Mouse (Mus musculus) myocyte (in vitro differentiated cells): ENCODE results near the gene Slit3. TPM values are rescaled to one million over a fixed set of nuclear protein-coding genes. Genes with fewer than 3 reads are reported as not detected.

Experiments
- H3K27me3 ChIP-seq: one replicate; pipeline ENCODE4 v1.6.1; 2011; ENCODE audit not compliant: control insufficient read depth, insufficient read depth, insufficient read length
- H3K36me3 ChIP-seq: one replicate; pipeline ENCODE4 v1.6.1; 2011; ENCODE audit not compliant: control insufficient read depth, insufficient read depth
- H3K4me2 ChIP-seq: one replicate; pipeline ENCODE4 v1.6.1; 2011; ENCODE audit warnings: low read depth, control low read depth
- H3K4me3 ChIP-seq: one replicate; pipeline ENCODE4 v1.5.1; 2011; ENCODE audit warnings: mild to moderate bottlenecking, control low read depth, moderate library complexity
- H3K79me2 ChIP-seq: one replicate; pipeline ENCODE4 v1.6.1; 2011; ENCODE audit not compliant: control insufficient read depth, insufficient read depth
- H3ac ChIP-seq: one replicate; pipeline ENCODE4 v1.6.1; 2011; ENCODE audit not compliant: control insufficient read depth, insufficient read length
- CEBPB ChIP-seq: IDR thresholded peaks from 2 replicates; pipeline ENCODE4 v1.6.1; 2011; ENCODE audit warnings: mild to moderate bottlenecking, moderate library complexity; ENCODE audit not compliant: poor library complexity, insufficient read depth, severe bottlenecking
- E2F4 ChIP-seq: IDR thresholded peaks from one replicate; pipeline ENCODE4 v1.6.1; 2011; ENCODE audit warnings: mild to moderate bottlenecking, control low read depth, moderate library complexity; ENCODE audit not compliant: insufficient read depth
- MAX ChIP-seq: IDR thresholded peaks from one replicate; pipeline ENCODE4 v1.6.1; 2011; ENCODE audit warnings: low read depth, mild to moderate bottlenecking, control low read depth
- MYOD1 ChIP-seq, 3 experiments: IDR thresholded peaks; one replicate each; pipeline ENCODE4 v1.6.1; 2011; ENCODE audit warnings: control low read depth in 2 of 3, low read depth in 2 of 3, mild to moderate bottlenecking in 2 of 3, moderate library complexity in 1 of 3; ENCODE audit not compliant: insufficient read length in 2 of 3, control insufficient read depth in 1 of 3
- MYOG ChIP-seq, 3 experiments: IDR thresholded peaks; one replicate each; pipeline ENCODE4 v1.6.1; 2011; ENCODE audit warnings: control low read depth in 2 of 3, low read depth in 2 of 3, mild to moderate bottlenecking in 2 of 3; ENCODE audit not compliant: insufficient read length in 2 of 3, control insufficient read depth in 1 of 3, insufficient read depth in 1 of 3
- POLR2A ChIP-seq: IDR thresholded peaks from one replicate; pipeline ENCODE4 v1.6.1; 2011; ENCODE audit warnings: low read depth, mild to moderate bottlenecking, control low read depth, moderate library complexity; ENCODE audit not compliant: insufficient read length
- POLR2AphosphoS2 ChIP-seq: IDR thresholded peaks from one replicate; pipeline ENCODE4 v1.6.1; 2011; ENCODE audit warnings: low read depth, control low read depth; ENCODE audit not compliant: insufficient read length
- REST ChIP-seq: IDR thresholded peaks from one replicate; pipeline ENCODE4 v1.6.1; 2011; ENCODE audit warnings: mild to moderate bottlenecking, control low read depth, moderate library complexity; ENCODE audit not compliant: insufficient read depth, insufficient read length
- SRF ChIP-seq: IDR thresholded peaks from one replicate; pipeline ENCODE4 v1.6.1; 2011; ENCODE audit warnings: low read depth; ENCODE audit not compliant: control insufficient read depth, insufficient read length
- TCF12 ChIP-seq: IDR thresholded peaks from one replicate; pipeline ENCODE4 v1.6.1; 2011; ENCODE audit warnings: mild to moderate bottlenecking, control low read depth; ENCODE audit not compliant: poor library complexity, insufficient read depth, severe bottlenecking
- TCF3 ChIP-seq: IDR thresholded peaks from one replicate; pipeline ENCODE4 v1.6.1; 2011; ENCODE audit warnings: low read depth, control low read depth; ENCODE audit not compliant: insufficient read length
- USF1 ChIP-seq: IDR thresholded peaks from one replicate; pipeline ENCODE4 v1.6.1; 2011; ENCODE audit warnings: low read depth, mild to moderate bottlenecking, control low read depth, moderate library complexity
- polyA plus RNA-seq: library from polyadenylated mRNA; unstranded; fragments of >200 nt; fragmentation: generic; extraction: Trizol; gene quantifications from one replicate; pipeline ENCODE4 v1.2.1, GENCODE M21; 2012; ENCODE audit warnings: missing spikeins

Slit3 gene
- polyA plus RNA-seq, 1 experiment = not detected

DNA sequence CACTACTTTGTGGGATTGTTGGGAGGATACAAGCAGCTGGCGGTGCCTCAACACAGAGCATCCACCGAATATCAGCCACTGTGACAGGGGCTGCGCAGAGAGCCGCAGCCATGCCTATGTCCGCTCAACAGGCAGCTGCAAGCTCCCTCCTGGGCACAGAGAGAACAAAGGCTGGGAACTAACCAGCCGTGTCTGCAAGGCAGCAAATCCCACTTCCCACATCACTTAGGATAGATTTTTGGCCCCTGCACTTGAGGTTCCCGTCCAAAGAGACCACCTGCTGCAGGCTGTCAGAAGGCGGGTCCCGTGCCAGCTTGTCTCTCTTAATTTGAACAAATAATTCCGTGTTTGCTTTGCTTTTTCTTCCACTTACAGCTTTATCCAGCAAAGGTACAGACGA is 319.2 kb downstream of the Slit3 start:
- no peak overlapping the region for H3K4me2 ChIP-seq
- H3K27me3 ChIP-seq = no peaks in the 10 kb centered on the region
- TF ChIP-seq REST (no peak), USF1 (no peak), TCF3 (no peak), POLR2AphosphoS2 (no peak), MYOD1 (IDR thresholded peaks at IDR 0.05; ENCODE audit: control insufficient read depth in 1 of 3, insufficient read length in 2 of 3, low read depth in 2 of 3) (no peak), MAX (no peak), E2F4 (no peak)
- H3K79me2 ChIP-seq = no peaks in the 10 kb centered on the region
- H3K4me3 ChIP-seq = no peak overlapping the region
- H3ac ChIP-seq = no peak overlapping the region
- no peaks in the 10 kb centered on the region for H3K36me3 ChIP-seq

GRCm38 (mm10) chr11:35444489-35445100 is 323.6 kb downstream of the Slit3 start:
- no peaks in the 10 kb centered on the region for H3K36me3 ChIP-seq
- TF ChIP-seq REST = no peak
- TF ChIP-seq TCF12 = no peak
- no peak for TF ChIP-seq POLR2AphosphoS2
- no peak for TF ChIP-seq E2F4
- no peak for TF ChIP-seq MYOD1 (IDR thresholded peaks at IDR 0.05; ENCODE audit: control insufficient read depth in 1 of 3, insufficient read length in 2 of 3, low read depth in 2 of 3)
- no peak for TF ChIP-seq CEBPB
- TF ChIP-seq POLR2A = no peak
- no peak for TF ChIP-seq USF1
- TF ChIP-seq TCF3 = no peak
- H3K27me3 ChIP-seq = no peaks in the 10 kb centered on the region
- no peak overlapping the region for H3K4me2 ChIP-seq
- H3K79me2 ChIP-seq = no peaks in the 10 kb centered on the region
- no peak overlapping the region for H3ac ChIP-seq
- H3K4me3 ChIP-seq = no peak overlapping the region

DNA sequence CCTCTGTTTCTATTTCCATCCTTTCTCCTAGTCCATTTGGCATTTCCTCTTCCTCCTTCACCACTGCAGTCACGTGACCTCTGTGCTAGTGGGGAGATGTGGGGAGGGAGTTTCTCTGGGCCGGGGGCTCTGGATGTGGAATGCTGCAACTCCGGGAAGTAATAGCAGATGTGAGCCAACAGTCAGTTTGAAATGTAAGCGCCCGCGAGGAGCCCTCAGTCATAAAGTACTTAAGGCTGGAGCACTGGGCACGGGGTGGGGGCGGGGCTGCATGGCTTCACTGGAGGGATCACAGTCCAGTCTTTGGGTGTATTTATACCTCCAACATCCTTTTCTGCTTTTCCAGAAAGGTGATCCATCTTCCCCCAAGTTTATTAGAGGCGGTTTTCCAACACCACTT is 326.9 kb downstream of the Slit3 start:
- TF ChIP-seq SRF (no peak), TCF12 (no peak), MYOG (IDR thresholded peaks at IDR 0.05; ENCODE audit: control insufficient read depth in 1 of 3, insufficient read depth in 1 of 3, insufficient read length in 2 of 3, low read depth in 2 of 3) (no peak), POLR2AphosphoS2 (no peak), CEBPB (no peak), REST (no peak), E2F4 (no peak), USF1 (no peak), MAX (no peak), TCF3 (no peak)
- Histone ChIP-seq H3K36me3 (no peaks in the 10 kb centered on the region), H3K4me2 (no peak overlapping the region)

DNA sequence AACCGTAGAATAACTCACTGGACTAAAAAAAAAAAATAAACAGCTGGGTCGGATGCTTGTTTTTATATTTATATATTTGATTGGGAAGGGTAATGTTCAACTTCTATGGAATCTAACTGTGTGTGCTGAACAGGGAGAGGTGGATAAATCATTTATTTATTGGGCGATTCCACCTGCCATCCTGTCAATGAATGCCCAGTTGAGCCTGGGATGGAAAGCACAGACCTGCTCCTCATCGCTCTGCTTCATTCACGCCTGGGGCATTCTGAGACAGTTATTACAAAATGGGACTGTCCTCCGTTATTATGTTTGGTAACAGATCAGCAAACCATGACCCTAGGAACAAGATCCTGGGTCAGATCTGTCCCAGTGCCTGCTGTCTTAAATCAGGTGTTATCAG is 328.2 kb downstream of the Slit3 start:
- Histone ChIP-seq H3K27me3 (no peaks in the 10 kb centered on the region), H3ac (no peak overlapping the region), H3K36me3 (no peaks in the 10 kb centered on the region), H3K4me3 (no peak overlapping the region), H3K79me2 (no peaks in the 10 kb centered on the region), H3K4me2 (no peak overlapping the region)
- TF ChIP-seq SRF = no peak
- TF ChIP-seq MYOD1 (IDR thresholded peaks at IDR 0.05; ENCODE audit: control insufficient read depth in 1 of 3, insufficient read length in 2 of 3, low read depth in 2 of 3) = no peak
- TF ChIP-seq MAX = no peak
- no peak for TF ChIP-seq TCF3
- TF ChIP-seq USF1 = no peak
- TF ChIP-seq POLR2A = no peak
- no peak for TF ChIP-seq POLR2AphosphoS2
- TF ChIP-seq E2F4 = no peak
- no peak for TF ChIP-seq CEBPB
- no peak for TF ChIP-seq REST
- no peak for TF ChIP-seq MYOG (IDR thresholded peaks at IDR 0.05; ENCODE audit: control insufficient read depth in 1 of 3, insufficient read depth in 1 of 3, insufficient read length in 2 of 3, low read depth in 2 of 3)
- TF ChIP-seq TCF12 = no peak

More for the DNA sequence above, 326.9 kb downstream of the Slit3 start:
- Histone ChIP-seq H3K79me2 (no peaks in the 10 kb centered on the region), H3K4me3 (no peak overlapping the region), H3ac (no peak overlapping the region), H3K27me3 (no peaks in the 10 kb centered on the region)

- Histone ChIP-seq H3ac (no peak overlapping the region), H3K36me3 (no peaks in the 10 kb centered on the region), H3K4me2 (no peak overlapping the region), H3K79me2 (no peaks in the 10 kb centered on the region), H3K27me3 (no peaks in the 10 kb centered on the region), H3K4me3 (no peak overlapping the region)
- TF ChIP-seq MYOD1 (IDR thresholded peaks at IDR 0.05; ENCODE audit: control insufficient read depth in 1 of 3, insufficient read length in 2 of 3, low read depth in 2 of 3) (no peak), MYOG (IDR thresholded peaks at IDR 0.05; ENCODE audit: control insufficient read depth in 1 of 3, insufficient read depth in 1 of 3, insufficient read length in 2 of 3, low read depth in 2 of 3) (no peak)
Observed at GRCm38 (mm10) chr11:35451636-35452035, 330.6 kb downstream of the Slit3 start.
